Mouse (Mus musculus): ENCODE measurements around the gene Nhej1.

Nhej1 gene

GRCm38 (mm10) chr1:74973590-74973989 lies 151.4 kb downstream of the Nhej1 start:
- no peak for DNase-seq (ENCODE audit: low spot score)

- DNase-seq (ENCODE audit: low spot score) = no peak
Observed at GRCm38 (mm10) chr1:74971353-74972050, 153.5 kb downstream of the Nhej1 start.

DNA sequence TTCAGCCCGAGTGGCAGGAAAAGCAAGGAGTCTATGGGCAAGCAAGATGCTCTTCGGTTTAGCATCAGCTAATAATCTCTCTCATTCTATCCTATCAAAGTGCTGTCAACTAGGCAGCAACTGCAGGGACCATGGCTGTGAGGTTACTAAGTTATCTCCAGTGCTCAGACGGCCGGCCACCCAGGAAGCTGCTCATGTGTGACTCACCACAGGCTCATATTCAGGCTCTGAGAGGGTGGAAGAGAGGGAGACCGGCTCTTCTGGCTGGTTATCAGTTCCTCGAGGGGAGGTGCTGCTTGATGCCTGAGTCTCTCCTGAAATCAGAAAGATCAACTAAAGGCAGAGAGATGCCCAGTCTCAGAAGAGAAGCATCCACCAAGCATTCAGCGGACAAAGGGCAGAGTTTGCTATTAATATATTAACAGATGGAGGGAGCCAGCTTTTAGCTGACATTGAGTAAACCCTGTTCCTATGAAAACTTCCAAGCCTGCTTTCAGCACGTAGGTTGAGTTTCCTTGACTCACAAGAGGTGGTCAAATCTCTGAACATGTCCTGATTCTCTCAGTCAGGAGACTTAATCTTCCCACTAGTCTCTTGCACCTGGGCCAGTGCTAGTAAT lies 156.9 kb downstream of the Nhej1 start:
- DNase-seq (ENCODE audit: low spot score) = no peak

GRCm38 (mm10) chr1:74964494-74965215 lies 160.3 kb downstream of the Nhej1 start:
- DNase-seq (ENCODE audit: low spot score) = peak; percentile 90

DNA sequence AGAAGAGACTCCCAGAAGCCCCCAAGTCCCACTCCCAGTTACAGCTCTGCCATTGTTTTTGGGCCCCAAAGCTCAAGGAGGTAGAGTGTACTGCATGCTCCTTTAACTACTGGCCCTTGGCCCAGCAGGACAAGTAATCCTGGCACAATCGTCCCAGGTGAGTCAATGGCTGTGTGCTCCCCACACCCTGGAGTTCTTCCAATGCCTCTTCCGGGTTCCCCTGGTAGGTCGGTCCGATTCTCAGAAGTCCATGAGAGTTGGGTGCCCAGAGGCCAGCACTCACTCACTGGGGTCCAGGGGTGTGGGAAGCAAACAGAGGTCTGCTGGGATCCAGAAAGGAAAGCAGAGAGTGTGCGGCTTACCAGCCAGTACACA lies 162.2 kb downstream of the Nhej1 start:
- no peak for DNase-seq (ENCODE audit: low spot score)

DNA sequence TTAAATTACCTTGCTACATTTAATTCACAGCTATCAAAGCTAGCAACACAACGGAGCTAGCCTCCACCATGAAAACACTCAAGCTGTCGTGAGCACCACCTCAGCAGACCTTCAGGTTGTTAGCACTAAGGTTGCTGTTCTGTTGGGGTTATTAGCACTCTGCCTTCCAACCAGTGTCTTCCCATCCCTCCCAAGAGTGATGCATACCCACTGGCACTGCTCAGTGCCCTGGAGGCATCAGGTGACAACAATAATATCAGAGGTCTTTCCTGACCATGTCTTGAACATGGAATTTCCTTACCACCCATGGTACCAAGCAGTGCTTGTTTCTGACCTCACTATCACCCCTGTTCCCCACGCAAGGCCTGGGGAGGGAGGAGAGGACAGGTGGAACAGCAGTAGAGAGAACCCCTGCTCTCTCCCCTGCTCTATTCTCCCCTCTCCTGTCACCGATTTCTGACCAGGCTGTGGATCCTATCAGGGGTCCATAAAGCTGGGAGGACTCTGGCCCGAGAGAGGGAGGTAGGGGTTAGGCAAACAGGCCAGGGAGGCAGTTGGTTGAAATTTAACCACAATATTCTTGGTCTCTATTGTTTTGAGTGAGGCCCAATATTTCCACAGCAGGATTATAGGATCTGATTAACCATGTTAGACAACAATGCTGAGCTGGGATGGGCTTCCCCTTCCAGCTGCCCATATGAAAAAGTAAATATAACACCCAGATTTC lies 162.7 kb downstream of the Nhej1 start:
- no peak for DNase-seq (ENCODE audit: low spot score)

DNA sequence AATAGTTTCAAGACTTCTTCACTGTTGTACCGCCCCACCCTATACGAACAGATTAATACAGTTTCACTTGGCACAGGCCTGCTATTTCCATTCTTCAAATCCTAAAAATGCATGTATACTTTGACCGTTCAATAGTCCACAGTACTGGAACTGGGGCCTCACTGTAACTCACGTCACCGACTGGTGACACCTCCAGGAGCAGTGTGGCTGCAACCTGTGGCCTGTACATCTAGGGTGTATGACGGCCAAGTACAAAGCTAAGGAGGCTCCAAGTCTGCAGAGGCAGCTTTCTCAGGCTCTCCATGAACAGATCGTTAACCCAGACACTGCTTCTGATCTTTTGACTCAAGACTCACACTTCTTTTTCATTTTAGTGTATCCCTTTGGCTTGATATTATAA lies 163.3 kb downstream of the Nhej1 start:
- no peak for DNase-seq (ENCODE audit: low spot score)

DNA sequence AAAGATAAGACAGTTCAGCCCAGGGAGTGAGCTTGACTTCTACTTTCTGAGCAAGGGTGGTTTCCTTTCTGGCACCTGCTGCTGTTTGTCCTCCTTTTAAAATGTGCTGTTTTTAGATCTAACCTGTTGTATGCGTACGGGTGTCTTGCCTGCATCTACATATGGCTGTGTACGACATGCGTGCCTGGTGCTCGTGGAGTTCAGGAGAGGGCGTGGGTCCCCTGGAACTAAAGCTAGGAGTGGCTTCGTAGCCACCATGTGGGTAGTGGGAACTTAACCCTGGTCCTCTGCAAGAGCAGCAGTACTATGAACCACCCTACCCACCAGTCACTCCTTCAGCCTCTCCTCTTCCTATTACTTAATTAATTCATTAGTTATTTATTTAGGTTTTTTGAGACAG lies 164.9 kb downstream of the Nhej1 start:
- no peak for DNase-seq (ENCODE audit: low spot score)

DNA sequence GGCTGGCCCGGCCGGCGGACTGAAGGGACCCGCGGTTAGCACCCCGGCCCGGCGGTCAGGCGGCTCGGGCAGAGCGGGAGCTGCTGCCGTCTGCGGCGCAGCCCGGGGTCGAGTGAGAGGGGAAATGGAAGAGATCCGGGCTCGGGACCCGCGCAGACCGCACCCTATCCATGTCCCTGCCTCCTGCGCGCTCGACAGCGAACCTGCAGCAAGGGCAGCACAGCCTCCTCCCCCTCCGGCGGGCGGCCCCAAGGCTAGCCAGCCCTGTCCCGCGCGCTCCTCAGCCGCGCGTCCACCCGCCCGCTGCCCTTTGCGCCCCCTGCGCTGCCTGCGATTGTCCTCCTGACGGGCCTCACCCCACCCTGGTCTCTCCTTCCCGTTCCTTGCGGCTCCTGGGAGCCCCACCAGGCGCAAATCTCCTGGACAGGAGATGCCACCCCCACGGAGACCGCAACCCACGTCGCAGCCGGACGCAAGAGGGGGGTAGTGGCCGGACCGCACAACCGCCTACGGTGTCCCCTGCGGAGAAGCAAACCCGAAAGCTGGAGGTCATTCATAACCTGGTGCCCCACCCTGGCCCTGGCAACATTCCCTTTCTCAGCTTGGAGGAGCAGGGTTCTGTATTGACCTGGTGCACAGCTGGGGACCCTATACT lies 173.3 kb downstream of the Nhej1 start, which contains the start of gene Ihh:
Gene Ihh, minus strand, starts transcription at position 117 of the 655 bp plus-strand sequence.
- no peak for DNase-seq (ENCODE audit: low spot score)

- no peak for DNase-seq (ENCODE audit: low spot score)
Observed at GRCm38 (mm10) chr1:74950576-74951490, 174.2 kb downstream of the Nhej1 start.

GRCm38 (mm10) chr1:74950066-74950465 lies 174.9 kb downstream of the Nhej1 start:
- no peak for DNase-seq (ENCODE audit: low spot score)

DNA sequence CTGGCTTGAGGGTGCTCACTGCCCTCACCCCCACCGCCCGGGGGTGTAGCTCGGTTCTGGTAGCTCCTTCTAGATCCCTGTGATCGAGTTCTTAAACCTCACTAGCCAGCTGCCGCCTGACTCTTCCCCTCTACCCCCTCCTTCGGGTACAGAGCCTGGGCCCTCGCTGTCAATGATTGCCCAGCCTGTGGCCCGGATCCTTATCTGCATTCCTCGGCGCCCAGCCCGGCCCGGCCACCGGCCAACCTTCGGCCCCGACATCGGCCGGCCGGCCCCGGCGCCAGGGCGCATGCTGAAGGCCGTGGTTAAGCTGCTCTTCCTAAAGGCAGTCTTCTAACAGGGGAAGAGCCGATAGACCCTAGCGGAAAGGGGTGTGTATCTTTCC lies 175.3 kb downstream of the Nhej1 start:
- no peak for DNase-seq (ENCODE audit: low spot score)

DNA sequence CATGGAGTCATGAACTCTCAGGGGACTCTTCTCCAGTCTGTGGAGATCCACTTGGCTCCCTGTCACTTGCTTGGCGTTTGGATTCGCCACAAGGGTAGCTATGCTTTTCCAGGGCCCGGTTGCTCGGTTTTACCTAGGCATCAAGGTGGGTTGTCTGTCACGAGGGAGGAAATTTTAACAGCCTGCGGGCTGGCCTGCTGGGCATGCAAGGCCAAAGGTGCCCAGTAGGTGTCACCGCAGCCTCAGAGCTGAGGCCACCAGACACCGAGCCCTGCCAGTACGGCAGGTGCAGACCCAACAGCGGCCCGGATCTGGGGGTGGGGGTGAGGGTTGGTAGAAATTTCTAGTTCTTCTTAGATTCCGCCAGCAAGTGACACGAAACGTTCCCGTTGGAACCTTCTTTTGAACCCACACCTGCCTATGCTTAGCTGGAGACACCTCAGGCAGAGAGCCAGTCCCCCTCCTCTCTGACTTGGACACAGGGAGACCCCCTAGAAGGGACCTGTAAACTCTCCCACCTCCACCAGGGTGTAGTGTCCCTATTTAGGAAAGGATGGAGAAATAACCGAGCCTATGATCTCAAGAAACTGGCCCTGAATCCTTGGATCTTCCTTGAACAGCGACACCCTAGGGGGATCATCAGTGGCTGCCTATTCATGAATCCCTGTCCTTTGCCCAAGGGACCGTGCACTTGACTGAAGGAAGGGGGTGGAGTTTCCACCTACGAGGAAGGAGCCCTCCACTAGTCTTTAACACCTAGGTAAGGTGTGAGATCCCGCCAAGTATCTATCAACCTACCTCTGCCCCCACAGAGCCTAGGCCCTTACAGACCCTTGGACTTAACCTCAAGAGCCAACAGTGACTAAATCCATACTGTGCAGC lies 176.0 kb downstream of the Nhej1 start:
- peak; percentile 76 for DNase-seq (ENCODE audit: low spot score)

DNA sequence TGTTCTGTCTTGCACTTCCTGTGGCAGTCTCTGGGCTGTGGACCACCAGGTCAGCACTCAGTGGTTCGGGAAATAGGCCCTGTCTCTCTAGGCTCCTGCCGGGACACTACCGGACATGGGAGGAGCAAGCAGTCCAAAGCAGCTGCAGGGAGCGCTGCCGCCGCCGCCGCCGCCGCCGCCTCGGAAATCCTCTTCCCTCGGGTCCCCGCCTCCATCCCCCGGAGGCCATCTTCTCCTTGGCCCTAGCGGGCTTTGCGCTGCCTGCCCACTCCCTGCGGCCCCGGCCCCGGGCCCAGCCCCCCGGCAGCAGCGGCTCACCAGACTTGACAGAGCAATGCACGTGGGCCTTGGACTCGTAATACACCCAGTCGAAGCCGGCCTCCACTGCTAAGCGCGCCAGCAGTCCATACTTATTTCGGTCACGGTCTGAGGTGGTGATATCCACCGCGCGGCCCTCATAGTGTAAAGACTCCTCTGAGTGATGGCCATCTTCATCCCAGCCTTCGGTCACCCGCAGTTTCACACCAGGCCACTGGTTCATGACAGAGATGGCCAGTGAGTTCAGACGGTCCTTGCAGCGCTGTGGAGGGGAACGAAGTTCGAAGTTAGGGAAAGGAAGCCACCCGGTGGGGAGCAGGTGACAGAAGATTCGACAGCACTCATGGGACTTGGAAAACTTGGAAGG lies 176.9 kb downstream of the Nhej1 start:
- peak; percentile 59 for DNase-seq (ENCODE audit: low spot score)

- no peak for DNase-seq (ENCODE audit: low spot score)
Observed at GRCm38 (mm10) chr1:74941651-74942360, 183.2 kb downstream of the Nhej1 start.

DNA sequence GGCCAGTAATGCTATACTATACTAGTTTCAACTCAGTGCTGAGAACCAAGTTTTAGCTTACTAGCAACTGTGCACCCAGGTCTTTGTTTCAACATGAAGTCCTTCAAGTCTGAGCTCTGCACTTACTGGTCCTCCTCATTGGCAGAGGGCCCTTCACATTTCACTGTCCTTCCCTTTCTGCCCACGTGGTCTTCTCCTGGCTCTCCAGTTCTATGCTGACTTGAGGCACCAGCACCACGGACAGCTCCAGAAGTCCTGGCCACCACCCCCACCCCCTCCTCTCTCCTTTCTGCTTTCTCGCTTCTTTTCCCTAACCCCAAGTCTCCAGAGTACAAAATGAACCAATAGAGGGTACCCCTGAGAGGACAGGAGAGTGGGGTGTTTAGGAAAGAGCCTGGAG lies 185.2 kb downstream of the Nhej1 start:
- DNase-seq (ENCODE audit: low spot score) = peak; percentile 12

DNA sequence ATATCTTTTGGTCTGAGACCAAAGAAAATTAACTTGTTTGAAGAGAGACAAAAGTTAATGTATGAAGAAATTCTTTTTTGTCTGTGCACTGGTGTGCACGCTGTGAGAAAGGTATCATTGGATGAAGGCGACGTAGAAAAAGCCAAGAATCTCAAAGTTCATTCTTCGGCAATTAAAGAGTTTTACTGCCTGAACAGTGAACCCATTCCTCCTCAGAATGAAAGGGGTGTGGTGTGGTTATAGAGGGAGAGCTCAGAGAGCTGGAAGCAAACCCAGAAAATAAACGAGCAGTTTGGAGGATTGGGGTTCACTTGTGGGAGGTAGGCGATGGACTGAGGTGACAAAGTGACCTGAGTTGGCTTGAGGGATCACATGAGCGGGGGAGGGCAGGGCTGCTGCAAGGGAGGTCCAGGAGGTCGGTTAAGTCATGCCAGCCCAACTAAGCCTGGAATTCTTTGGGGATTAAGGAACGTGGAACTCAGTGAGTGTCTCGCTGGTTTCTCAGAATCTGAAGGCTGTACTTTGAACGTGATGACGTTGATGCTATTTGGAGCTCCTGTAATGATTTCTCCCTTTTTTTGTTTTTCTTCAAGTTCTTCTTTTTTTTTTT lies 188.7 kb downstream of the Nhej1 start:
- DNase-seq (ENCODE audit: low spot score) = no peak

- peak; percentile 76 for DNase-seq (ENCODE audit: low spot score)
Observed at GRCm38 (mm10) chr1:74935402-74935801, 189.6 kb downstream of the Nhej1 start, which contains the start of gene Cfap65. TSS of gene Cfap65 (minus strand) at chr1:74935599.
